Mouse (Mus musculus) embryo, embryonic 10.5 days (tissue): Measurements from ENCODE around the gene Vwce.

ENCODE experiments used
- DNase-seq: peaks from one replicate; pipeline ENCODE4 v3.0.0-alpha.2; 2015; ENCODE audit warnings: low spot score

Vwce gene

DNA sequence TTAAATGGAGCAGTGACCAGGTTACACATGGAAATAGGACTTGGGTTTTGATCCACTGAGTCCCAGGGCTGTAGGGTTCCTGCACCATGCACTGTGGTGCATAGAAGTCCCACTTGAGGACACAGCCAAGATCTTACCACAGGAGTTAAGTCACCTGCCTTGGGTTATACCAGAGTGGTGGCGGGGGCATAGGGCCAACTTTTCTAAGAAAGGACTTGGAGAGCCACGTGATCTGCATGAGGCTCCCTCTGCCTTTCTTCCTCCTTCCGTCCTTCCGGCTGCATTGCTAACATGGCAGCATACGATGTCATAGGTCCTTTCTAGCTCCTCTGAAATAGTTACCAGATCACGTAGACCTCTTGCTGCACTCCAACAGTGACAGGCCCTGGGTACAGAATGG, 81.5 kb downstream of the Vwce start:
- DNase-seq: no peak
